Mouse (Mus musculus): ENCODE results near the gene H2-M10.2. TPM values are rescaled to one million over a fixed set of nuclear protein-coding genes. Genes with fewer than 3 reads are reported as not detected.

The H2-M10.2 gene
- total RNA-seq, 1 experiment, result not detected

Other genes with a start within 250 kb of the H2-M10.2 start
- 2.7 and 5.8 TPM in 2 replicates for gene H2-T22, start 243.7 kb downstream of the H2-M10.2 start, total RNA-seq (2012; rRNA removed)
- gene Gm6034, start 243.5 kb downstream of the H2-M10.2 start, total RNA-seq (2012; rRNA removed), result 0.18 and 0.21 TPM in 2 replicates
- gene Gm11127, start 228.1 kb downstream of the H2-M10.2 start, total RNA-seq (2012; rRNA removed), result 0.37 and 0.54 TPM in 2 replicates
- gene Gm19684, start 164.8 kb downstream of the H2-M10.2 start, total RNA-seq (2012; rRNA removed), result not detected in 2 replicates
- gene Gm7030, start 157.1 kb downstream of the H2-M10.2 start, total RNA-seq (2012; rRNA removed), result 0.63 TPM in 1 of 2 replicates, not detected in the other
- not detected in 2 replicates for gene Gm8909, start 118.0 kb downstream of the H2-M10.2 start, total RNA-seq (2012; rRNA removed)
- gene H2-T3, start 96.2 kb downstream of the H2-M10.2 start, total RNA-seq (2012; rRNA removed), result 0.22 TPM in 1 of 2 replicates, not detected in the other
- gene Rpp21, start 28.4 kb downstream of the H2-M10.2 start, total RNA-seq (2012; rRNA removed), result 45.2 and 47.7 TPM in 2 replicates
- 20.3 and 22.4 TPM in 2 replicates for gene Trim39, start 14.2 kb downstream of the H2-M10.2 start, total RNA-seq (2012; rRNA removed)
- not detected in 2 replicates for gene H2-M10.1, start 39.7 kb upstream of the H2-M10.2 start, total RNA-seq (2012; rRNA removed)
- gene H2-M10.3, start 81.9 kb upstream of the H2-M10.2 start, total RNA-seq (2012; rRNA removed), result not detected in 2 replicates
- not detected in 2 replicates for gene H2-M10.4, start 175.8 kb upstream of the H2-M10.2 start, total RNA-seq (2012; rRNA removed)

Measured in ES-E14 (cell line).